Mouse (Mus musculus): ENCODE measurements around the gene Cars.
"Not testable (repeated sequence)": the region's sequence is repeated elsewhere in the genome, so short reads cannot be mapped to it uniquely, and the experiment has no call there.

Gene Cars

GRCm38 (mm10) chr7:143599428-143600230 is at the start of gene Cars:
TSS of gene Cars (minus strand) at chr7:143600090.
- DNase-seq (ENCODE audit: low spot score), result peak; percentile 94

GRCm38 (mm10) chr7:143649034-143649768 is 49.3 kb upstream of the Cars start, which contains the start of gene Tnfrsf22:
TSS of gene Tnfrsf22 (minus strand) at chr7:143649661.
- peak; percentile 85 for DNase-seq (ENCODE audit: low spot score)

- not testable (repeated sequence) for DNase-seq (ENCODE audit: low spot score)
These were observed 44.1 kb upstream of the Cars start for GRCm38 (mm10) chr7:143643949-143644348.

GRCm38 (mm10) chr7:143636674-143637073 is 36.8 kb upstream of the Cars start:
- DNase-seq (ENCODE audit: low spot score), result no peak

- DNase-seq (ENCODE audit: low spot score), result no peak
These were observed 31.6 kb upstream of the Cars start for GRCm38 (mm10) chr7:143631503-143631902.

- DNase-seq (ENCODE audit: low spot score), result no peak
These were observed 29.6 kb upstream of the Cars start for GRCm38 (mm10) chr7:143629501-143629900.

GRCm38 (mm10) chr7:143628540-143628939 is 28.6 kb upstream of the Cars start, which contains the start of gene Tnfrsf26:
TSS of gene Tnfrsf26 (minus strand) at chr7:143628722.
- no peak for DNase-seq (ENCODE audit: low spot score)

GRCm38 (mm10) chr7:143627555-143628286 is 27.8 kb upstream of the Cars start:
- DNase-seq (ENCODE audit: low spot score), result no peak

GRCm38 (mm10) chr7:143626178-143626577 is 26.3 kb upstream of the Cars start:
- DNase-seq (ENCODE audit: low spot score), result no peak

GRCm38 (mm10) chr7:143625151-143625550 is 25.3 kb upstream of the Cars start:
- DNase-seq (ENCODE audit: low spot score), result no peak

- DNase-seq (ENCODE audit: low spot score), result no peak
These were observed 24.7 kb upstream of the Cars start for GRCm38 (mm10) chr7:143624561-143624960.

GRCm38 (mm10) chr7:143620951-143621350 is 21.1 kb upstream of the Cars start:
- peak; percentile 24 for DNase-seq (ENCODE audit: low spot score)

- DNase-seq (ENCODE audit: low spot score), result no peak
These were observed 14.7 kb upstream of the Cars start for GRCm38 (mm10) chr7:143614404-143615135.

- DNase-seq (ENCODE audit: low spot score), result no peak
These were observed 12.3 kb upstream of the Cars start for GRCm38 (mm10) chr7:143612215-143612614.

GRCm38 (mm10) chr7:143605321-143605720 is 5.4 kb upstream of the Cars start:
- DNase-seq (ENCODE audit: low spot score), result no peak

- no peak for DNase-seq (ENCODE audit: low spot score)
These were observed 5.0 kb upstream of the Cars start for GRCm38 (mm10) chr7:143604889-143605288.

GRCm38 (mm10) chr7:143601705-143602104 is 1.8 kb upstream of the Cars start:
- DNase-seq (ENCODE audit: low spot score), result no peak

GRCm38 (mm10) chr7:143600231-143600740 is 396 bp upstream of the Cars start:
- DNase-seq (ENCODE audit: low spot score), result no peak

- DNase-seq (ENCODE audit: low spot score), result no peak
These were observed 5.0 kb downstream of the Cars start for GRCm38 (mm10) chr7:143594865-143595264.

- DNase-seq (ENCODE audit: low spot score), result peak; percentile 22
These were observed 7.6 kb downstream of the Cars start for GRCm38 (mm10) chr7:143592255-143592654.

- DNase-seq (ENCODE audit: low spot score), result no peak
These were observed 11.9 kb downstream of the Cars start for GRCm38 (mm10) chr7:143588006-143588405.

All from urinary bladder, postnatal 14 days (tissue).